Mouse (Mus musculus) lung, embryonic 16.5 days (tissue): Measurements from ENCODE around the gene Glg1. TPM values are rescaled to one million over a fixed set of nuclear protein-coding genes. Genes with fewer than 3 reads are reported as not detected.

Experiments
- ATAC-seq: fragments of 200-750 bp; cut with Nextera tagmentation; 2 replicates; pipeline ENCODE4 v1.8.0; 2017; ENCODE audit warnings: low read depth, mild to moderate bottlenecking, moderate library complexity
- H3K27ac ChIP-seq: fragments of 300-500 bp; sonication (generic); 2 replicates; pipeline ENCODE4 v1.5.1; 2014; ENCODE audit warnings: mild to moderate bottlenecking, control low read depth, low read length
- H3K27me3 ChIP-seq: fragments of 300-500 bp; sonication (generic); 2 replicates; pipeline ENCODE4 v1.6.1; 2014; ENCODE audit warnings: low read depth, low read length, mixed read lengths; ENCODE audit not compliant: control insufficient read depth, insufficient read depth
- H3K36me3 ChIP-seq: fragments of 300-500 bp; sonication (generic); 2 replicates; pipeline ENCODE4 v1.6.1; 2014; ENCODE audit warnings: low read length; ENCODE audit not compliant: control insufficient read depth, insufficient read depth
- H3K4me1 ChIP-seq: fragments of 300-500 bp; sonication (generic); replicated peaks from 2 replicates; pipeline ENCODE4 v1.6.1; 2014; ENCODE audit warnings: low read length, mixed read lengths; ENCODE audit not compliant: control insufficient read depth, insufficient read depth
- H3K4me2 ChIP-seq: fragments of 300-500 bp; sonication (generic); 2 replicates; pipeline ENCODE4 v1.6.1; 2014; ENCODE audit warnings: low read depth, low read length, control low read depth
- H3K4me3 ChIP-seq: fragments of 300-500 bp; sonication (generic); 2 replicates; pipeline ENCODE4 v1.5.1; 2014; ENCODE audit warnings: mild to moderate bottlenecking, low read length, control low read depth
- H3K9ac ChIP-seq: fragments of 300-500 bp; sonication (generic); 2 replicates; pipeline ENCODE4 v1.6.1; 2014; ENCODE audit warnings: low read length, control low read depth
- H3K9me3 ChIP-seq: fragments of 300-500 bp; sonication (generic); 2 replicates; pipeline ENCODE4 v1.6.1; 2016; ENCODE audit warnings: low read length; ENCODE audit not compliant: control insufficient read depth
- WGBS: fragments of 180-500 bp; shearing (Covaris S2); extraction: QIAGEN DNeasy Blood & Tissue Kit; methylation state at CpG from one replicate; pipeline ENCODE4 v1.1.7; 2014; 5-methylcytosine and 5-hydroxymethylcytosine counted together
- microRNA-seq: library from miRNA; unstranded; fragments of <30 nt; microRNA quantifications from one replicate; pipeline ENCODE4, GENCODE M21; 2016
- polyA plus RNA-seq: library from polyadenylated mRNA; unstranded; fragments of >200 nt; fragmentation: Nextera tagmentation; extraction: Ambion mirVana; gene quantifications from 2 replicates; pipeline ENCODE4 v1.2.1, GENCODE M21; 2015

The Glg1 gene
- polyA plus RNA-seq, 1 experiment from 2014 or later: 72.3 TPM

DNA sequence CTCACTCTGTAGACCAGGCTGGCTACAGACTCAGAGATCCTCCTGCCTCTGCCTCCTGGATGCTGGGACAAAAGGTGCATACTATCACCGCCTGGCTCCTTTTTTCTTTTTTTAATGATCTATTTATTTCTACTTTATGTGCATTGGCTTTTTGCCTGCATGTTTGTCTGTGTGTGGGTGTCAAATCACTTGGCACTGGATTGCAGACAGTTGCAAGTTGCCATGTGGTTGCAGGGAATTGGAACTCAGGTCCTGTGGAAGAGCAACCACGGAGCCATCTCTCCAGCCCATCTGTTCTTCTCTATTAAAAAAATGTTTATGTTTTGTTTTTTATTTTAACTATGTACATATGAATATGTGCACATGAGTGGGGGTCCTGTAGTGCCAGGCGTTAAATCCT lies 139.5 kb downstream of the Glg1 start:
- H3K4me3 ChIP-seq: no peak overlapping the region
- H3K27me3 ChIP-seq: no peaks in the 10 kb centered on the region
- H3K4me2 ChIP-seq: no peak overlapping the region
- ATAC-seq: no peak
- H3K9me3 ChIP-seq: no peaks in the 10 kb centered on the region
- no peak overlapping the region for H3K27ac ChIP-seq
- H3K36me3 ChIP-seq: peaks cover 23% of the 10 kb centered on the region
- no peaks in the 10 kb centered on the region for H3K4me1 ChIP-seq
- no peak overlapping the region for H3K9ac ChIP-seq
- 95% methylated on average over 3 of the region's 3 CpGs for WGBS

DNA sequence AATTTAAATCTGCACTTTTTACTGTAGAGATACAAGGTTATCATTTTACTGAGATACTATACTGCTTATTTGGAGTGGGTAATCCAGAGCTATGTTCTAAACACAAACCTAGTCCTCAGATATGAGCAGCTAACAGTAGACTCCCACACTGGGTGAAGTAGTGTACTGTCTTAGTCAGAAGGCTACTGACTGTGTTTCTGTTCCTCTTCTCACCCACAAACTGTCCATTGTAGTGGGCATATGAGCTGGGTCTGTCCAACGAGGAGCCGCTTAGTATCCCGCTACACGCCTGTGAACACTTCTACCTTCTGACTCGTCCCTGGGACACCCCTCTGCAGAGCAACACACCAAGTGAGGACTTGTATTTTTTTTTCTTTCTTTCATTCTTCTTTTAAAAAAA lies 144.1 kb downstream of the Glg1 start:
- H3K36me3 ChIP-seq: peaks cover 18% of the 10 kb centered on the region
- H3K27me3 ChIP-seq: no peaks in the 10 kb centered on the region
- H3K27ac ChIP-seq: no peak overlapping the region
- WGBS: 90% methylated on average over 5 of the region's 5 CpGs
- H3K9me3 ChIP-seq: no peaks in the 10 kb centered on the region
- no peak for ATAC-seq
- no peak overlapping the region for H3K4me3 ChIP-seq
- no peak overlapping the region for H3K4me2 ChIP-seq
- no peak overlapping the region for H3K9ac ChIP-seq
- no peaks in the 10 kb centered on the region for H3K4me1 ChIP-seq

Small RNA genes within 50 kb of the gene (microRNA-seq; reads per million reads assigned to microRNA genes)
- not detected for gene Gm23193

Other genes with a start within 250 kb of the Glg1 start
- gene Ddx19b, start 227.5 kb downstream of the Glg1 start, polyA plus RNA-seq: 6.0 and 7.2 TPM in 2 replicates
- gene Aars, start 226.1 kb downstream of the Glg1 start, polyA plus RNA-seq: 47.2 and 50.9 TPM in 2 replicates
- gene Exosc6, start 202.9 kb downstream of the Glg1 start, polyA plus RNA-seq: 2.1 and 5.4 TPM in 2 replicates
- not detected in 2 replicates for gene Clec18a, start 166.8 kb downstream of the Glg1 start, polyA plus RNA-seq
- 9.2 and 9.6 TPM in 2 replicates for gene Pdpr, start 164.6 kb downstream of the Glg1 start, polyA plus RNA-seq
- 63.8 and 65.7 TPM in 2 replicates for gene Rfwd3, start 41.0 kb upstream of the Glg1 start, polyA plus RNA-seq
- gene Mlkl, start 79.0 kb upstream of the Glg1 start, polyA plus RNA-seq: 5.9 and 6.5 TPM in 2 replicates
- 0.11 and 0.13 TPM in 2 replicates for gene Fa2h, start 134.6 kb upstream of the Glg1 start, polyA plus RNA-seq